Mouse (Mus musculus): ENCODE measurements around the gene Cnr2. TPM values are rescaled to one million over a fixed set of nuclear protein-coding genes. Genes with fewer than 3 reads are reported as not detected.
A peak's percentile ranks its signal among the peaks of the same experiment; 100 is the strongest.
"Not testable (repeated sequence)": the region's sequence is repeated elsewhere in the genome, so short reads cannot be mapped to it uniquely, and the experiment has no call there.

Cnr2 gene
- polyA plus RNA-seq, 1 experiment, result 44.8 TPM

GRCm38 (mm10) chr4:135929828-135930227 lies 34.6 kb downstream of the Cnr2 start:
- 93% methylated on average over 9 of the region's 9 CpGs for WGBS
- peaks cover 37% of the 10 kb centered on the region for H3K36me3 ChIP-seq (ENCODE audit: control insufficient read depth, insufficient read depth, low read length)

DNA sequence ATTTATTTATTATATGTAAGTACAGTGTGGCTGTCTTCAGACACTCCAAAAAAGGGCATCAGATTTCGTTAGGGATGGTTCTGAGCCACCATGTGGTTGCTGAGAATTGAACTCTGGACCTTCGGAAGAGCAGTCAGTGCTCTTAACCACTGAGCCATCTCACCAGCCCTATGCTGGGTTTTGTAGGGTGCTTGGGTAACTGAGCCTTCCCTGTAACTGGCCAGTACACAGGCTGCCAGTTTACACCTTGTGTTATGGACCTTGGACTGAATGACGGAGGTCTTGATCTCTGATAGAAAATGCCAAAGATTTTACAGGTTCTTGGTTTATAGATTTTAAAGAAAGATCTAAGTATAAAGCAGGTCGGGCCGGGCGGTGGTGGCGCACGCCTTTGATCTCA lies 35.0 kb downstream of the Cnr2 start:
- H3K27me3 ChIP-seq (ENCODE audit: control insufficient read depth, insufficient read depth, low read length), result no peaks in the 10 kb centered on the region
- H3K4me3 ChIP-seq (ENCODE audit: extremely low read depth, insufficient read depth, insufficient read length), result no peak overlapping the region
- H3K36me3 ChIP-seq (ENCODE audit: control insufficient read depth, insufficient read depth, low read length), result peaks cover 37% of the 10 kb centered on the region
- no peak overlapping the region for H3K27ac ChIP-seq (ENCODE audit: insufficient read depth, low read length)
- no peak for TF ChIP-seq POLR2A (IDR thresholded peaks at IDR 0.05; ENCODE audit: low read depth, low read length)
- no peak for TF ChIP-seq CTCF (IDR thresholded peaks at IDR 0.05; ENCODE audit: extremely low read depth, insufficient read depth, insufficient read length, insufficient replicate concordance)
- DNase-seq (ENCODE audit: low read depth in 1 of 2, low spot score in 2 of 2), result no peak
- no peaks in the 10 kb centered on the region for H3K4me1 ChIP-seq (ENCODE audit: control insufficient read depth, insufficient read depth, insufficient read length)
- WGBS, result 95% methylated on average over 8 of the region's 8 CpGs

More at GRCm38 (mm10) chr4:135929828-135930227, 34.6 kb downstream of the Cnr2 start:
- Histone ChIP-seq H3K27me3 (ENCODE audit: control insufficient read depth, insufficient read depth, low read length) (no peaks in the 10 kb centered on the region), H3K4me3 (ENCODE audit: extremely low read depth, insufficient read depth, insufficient read length) (no peak overlapping the region), H3K4me1 (ENCODE audit: control insufficient read depth, insufficient read depth, insufficient read length) (no peaks in the 10 kb centered on the region), H3K27ac (ENCODE audit: insufficient read depth, low read length) (no peak overlapping the region)
- TF ChIP-seq CTCF (IDR thresholded peaks at IDR 0.05; ENCODE audit: extremely low read depth, insufficient read depth, insufficient read length, insufficient replicate concordance), result no peak
- TF ChIP-seq POLR2A (IDR thresholded peaks at IDR 0.05; ENCODE audit: low read depth, low read length), result no peak
- no peak for DNase-seq (ENCODE audit: low read depth in 1 of 2, low spot score in 2 of 2)

DNA sequence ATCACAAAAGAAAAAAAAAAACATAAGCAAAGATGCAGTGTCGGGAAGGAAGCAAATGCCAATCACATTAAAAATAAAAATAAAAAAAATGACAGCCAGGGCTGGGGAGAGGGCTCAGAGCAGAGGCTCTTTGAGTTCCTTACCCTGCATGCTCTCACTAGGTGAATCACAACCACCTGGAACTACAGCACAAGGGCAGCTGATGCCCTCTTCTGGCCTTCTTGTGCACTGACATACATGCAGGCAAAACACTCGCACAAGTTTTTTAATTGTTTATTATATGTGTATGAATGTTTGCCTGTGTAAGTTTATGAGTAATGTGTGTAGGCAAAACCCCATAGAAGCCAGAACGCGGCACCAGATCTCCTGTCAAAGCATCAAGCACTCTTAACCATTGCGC lies 36.6 kb downstream of the Cnr2 start:
- no peaks in the 10 kb centered on the region for H3K4me1 ChIP-seq (ENCODE audit: control insufficient read depth, insufficient read depth, insufficient read length)
- H3K27me3 ChIP-seq (ENCODE audit: control insufficient read depth, insufficient read depth, low read length), result no peaks in the 10 kb centered on the region
- H3K27ac ChIP-seq (ENCODE audit: insufficient read depth, low read length), result no peak overlapping the region
- H3K4me3 ChIP-seq (ENCODE audit: extremely low read depth, insufficient read depth, insufficient read length), result no peak overlapping the region
- peaks cover 35% of the 10 kb centered on the region for H3K36me3 ChIP-seq (ENCODE audit: control insufficient read depth, insufficient read depth, low read length)
- DNase-seq (ENCODE audit: low read depth in 1 of 2, low spot score in 2 of 2), result peak in 1 of 2 experiments; percentile 33
- 79% methylated on average over 5 of the region's 5 CpGs for WGBS
- TF ChIP-seq CTCF (IDR thresholded peaks at IDR 0.05; ENCODE audit: extremely low read depth, insufficient read depth, insufficient read length, insufficient replicate concordance), result peak; percentile 59; the same call in 1 of the 2 replicates
- TF ChIP-seq POLR2A (IDR thresholded peaks at IDR 0.05; ENCODE audit: low read depth, low read length), result no peak

DNA sequence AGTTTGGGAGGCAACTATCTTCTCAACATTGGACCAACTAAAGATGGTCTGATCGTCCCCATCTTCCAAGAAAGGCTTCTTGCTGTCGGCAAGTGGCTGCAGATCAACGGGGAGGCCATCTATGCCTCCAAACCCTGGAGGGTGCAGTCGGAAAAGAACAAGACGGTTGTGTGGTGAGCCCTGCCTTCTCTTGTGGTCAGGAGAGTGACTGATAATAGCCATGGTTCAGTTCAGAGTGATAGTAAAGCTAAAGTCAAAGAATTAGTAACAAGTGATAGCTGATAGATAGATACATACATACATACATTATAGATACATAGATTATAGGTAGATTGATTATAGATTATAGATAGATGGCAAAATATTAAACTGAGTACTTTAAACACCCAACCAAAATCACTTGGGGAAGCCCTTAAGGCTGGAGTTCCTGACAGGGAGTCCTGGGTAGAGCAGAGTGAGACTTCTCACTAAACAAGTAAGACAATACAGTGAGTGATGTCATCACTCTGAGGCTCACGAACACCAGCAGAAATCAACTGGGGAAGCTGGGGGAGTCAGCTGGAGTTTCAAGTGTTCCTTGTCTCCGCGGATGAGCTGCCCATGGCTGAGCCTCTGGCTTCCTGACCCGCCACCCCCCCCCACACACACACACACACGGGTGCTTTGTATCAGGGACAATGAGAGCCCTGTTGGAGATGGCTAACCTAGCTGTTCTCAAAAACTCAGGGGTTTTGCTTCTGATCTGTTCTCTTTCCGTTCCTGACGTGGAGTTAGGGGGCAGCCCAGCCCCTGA lies 39.7 kb downstream of the Cnr2 start:
- H3K27ac ChIP-seq (ENCODE audit: insufficient read depth, low read length), result no peak overlapping the region
- TF ChIP-seq POLR2A (IDR thresholded peaks at IDR 0.05; ENCODE audit: low read depth, low read length) (no peak), CTCF (IDR thresholded peaks at IDR 0.05; ENCODE audit: extremely low read depth, insufficient read depth, insufficient read length, insufficient replicate concordance) (no peak)
- WGBS, result 71% methylated on average over 12 of the region's 12 CpGs

GRCm38 (mm10) chr4:135935502-135935901 lies 40.3 kb downstream of the Cnr2 start:
- WGBS, result 87% methylated on average over 5 of the region's 5 CpGs
- H3K36me3 ChIP-seq (ENCODE audit: control insufficient read depth, insufficient read depth, low read length), result peaks cover 45% of the 10 kb centered on the region
- no peak overlapping the region for H3K27ac ChIP-seq (ENCODE audit: insufficient read depth, low read length)

More for the DNA sequence above, 39.7 kb downstream of the Cnr2 start:
- Histone ChIP-seq H3K36me3 (ENCODE audit: control insufficient read depth, insufficient read depth, low read length) (peaks cover 46% of the 10 kb centered on the region), H3K4me1 (ENCODE audit: control insufficient read depth, insufficient read depth, insufficient read length) (no peaks in the 10 kb centered on the region), H3K27me3 (ENCODE audit: control insufficient read depth, insufficient read depth, low read length) (no peaks in the 10 kb centered on the region), H3K4me3 (ENCODE audit: extremely low read depth, insufficient read depth, insufficient read length) (no peak overlapping the region)
- no peak for DNase-seq (ENCODE audit: low read depth in 1 of 2, low spot score in 2 of 2)

GRCm38 (mm10) chr4:135938858-135939257 lies 43.7 kb downstream of the Cnr2 start:
- no peaks in the 10 kb centered on the region for H3K4me1 ChIP-seq (ENCODE audit: control insufficient read depth, insufficient read depth, insufficient read length)
- H3K27ac ChIP-seq (ENCODE audit: insufficient read depth, low read length), result no peak overlapping the region
- no peak for DNase-seq (ENCODE audit: low read depth in 1 of 2, low spot score in 2 of 2)
- no peaks in the 10 kb centered on the region for H3K27me3 ChIP-seq (ENCODE audit: control insufficient read depth, insufficient read depth, low read length)
- peaks cover 35% of the 10 kb centered on the region for H3K36me3 ChIP-seq (ENCODE audit: control insufficient read depth, insufficient read depth, low read length)
- WGBS, result 87% methylated on average over 7 of the region's 7 CpGs
- no peak overlapping the region for H3K4me3 ChIP-seq (ENCODE audit: extremely low read depth, insufficient read depth, insufficient read length)
- TF ChIP-seq CTCF (IDR thresholded peaks at IDR 0.05; ENCODE audit: extremely low read depth, insufficient read depth, insufficient read length, insufficient replicate concordance) (no peak), POLR2A (IDR thresholded peaks at IDR 0.05; ENCODE audit: low read depth, low read length) (no peak)

More at GRCm38 (mm10) chr4:135935502-135935901, 40.3 kb downstream of the Cnr2 start:
- Histone ChIP-seq H3K27me3 (ENCODE audit: control insufficient read depth, insufficient read depth, low read length) (no peaks in the 10 kb centered on the region), H3K4me1 (ENCODE audit: control insufficient read depth, insufficient read depth, insufficient read length) (no peaks in the 10 kb centered on the region), H3K4me3 (ENCODE audit: extremely low read depth, insufficient read depth, insufficient read length) (no peak overlapping the region)
- no peak for DNase-seq (ENCODE audit: low read depth in 1 of 2, low spot score in 2 of 2)
- TF ChIP-seq POLR2A (IDR thresholded peaks at IDR 0.05; ENCODE audit: low read depth, low read length), result no peak
- no peak for TF ChIP-seq CTCF (IDR thresholded peaks at IDR 0.05; ENCODE audit: extremely low read depth, insufficient read depth, insufficient read length, insufficient replicate concordance)

DNA sequence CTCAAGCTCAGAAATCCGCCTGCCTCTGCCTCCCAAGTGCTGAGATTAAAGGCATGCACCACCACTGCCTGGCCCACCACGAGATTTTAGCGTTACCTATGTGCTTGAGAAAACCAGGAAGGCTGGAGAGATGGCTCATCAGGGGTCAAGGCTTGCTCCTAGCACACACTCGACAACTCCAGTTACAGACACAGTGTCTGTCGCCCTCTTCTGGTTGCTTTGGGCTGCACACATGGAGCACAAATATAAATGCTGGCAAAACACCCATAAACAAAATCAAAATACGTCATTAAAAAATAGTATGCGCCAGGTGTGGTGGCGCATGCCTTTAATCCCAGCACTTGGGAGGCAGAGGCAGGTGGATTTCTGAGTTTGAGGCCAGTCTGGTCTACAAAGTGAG lies 45.8 kb downstream of the Cnr2 start:
- not testable (repeated sequence) for DNase-seq (ENCODE audit: low read depth in 1 of 2, low spot score in 2 of 2); H3K4me1 ChIP-seq (ENCODE audit: control insufficient read depth, insufficient read depth, insufficient read length); H3K27ac ChIP-seq (ENCODE audit: insufficient read depth, low read length); H3K27me3 ChIP-seq (ENCODE audit: control insufficient read depth, insufficient read depth, low read length); H3K4me3 ChIP-seq (ENCODE audit: extremely low read depth, insufficient read depth, insufficient read length)
- WGBS, result 91% methylated on average over 8 of the region's 8 CpGs
- peak; percentile 44; the same call in 1 of the 2 replicates for TF ChIP-seq CTCF (IDR thresholded peaks at IDR 0.05; ENCODE audit: extremely low read depth, insufficient read depth, insufficient read length, insufficient replicate concordance)
- peaks cover 20% of the 10 kb centered on the region for H3K36me3 ChIP-seq (ENCODE audit: control insufficient read depth, insufficient read depth, low read length)
